Mouse (Mus musculus) intestine, embryonic 14.5 days (tissue): ENCODE data around the gene Hist2h2ab. TPM values are rescaled to one million over a fixed set of nuclear protein-coding genes. Genes with fewer than 3 reads are reported as not detected.
"Not testable (repeated sequence)": the region's sequence is repeated elsewhere in the genome, so short reads cannot be mapped to it uniquely, and the experiment has no call there.

Source experiments
- ATAC-seq: fragments of 200-750 bp; cut with Nextera tagmentation; replicated peaks from 2 replicates; pipeline ENCODE4 v1.8.0; 2017; ENCODE audit warnings: low read depth, moderate number of reproducible peaks, moderate TSS enrichment, moderate library complexity; ENCODE audit not compliant: low FRiP score, low TSS enrichment
- DNase-seq: peaks from one replicate; pipeline ENCODE4 v3.0.0-alpha.2; 2018; ENCODE audit warnings: low spot score
- H3K27ac ChIP-seq: fragments of 300-500 bp; sonication (generic); 2 replicates; pipeline ENCODE4 v1.5.1; 2014; ENCODE audit warnings: low read depth, mild to moderate bottlenecking, control low read depth
- H3K27me3 ChIP-seq: fragments of 300-500 bp; sonication (generic); replicated peaks from 2 replicates; pipeline ENCODE4 v1.6.1; 2014; ENCODE audit warnings: low read length, control low read depth; ENCODE audit not compliant: control insufficient read depth, insufficient read depth
- H3K36me3 ChIP-seq: fragments of 300-500 bp; sonication (generic); 2 replicates; pipeline ENCODE4 v1.6.1; 2014; ENCODE audit warnings: low read length, control low read depth; ENCODE audit not compliant: control insufficient read depth, insufficient read depth
- H3K4me1 ChIP-seq: fragments of 300-500 bp; sonication (generic); replicated peaks from 2 replicates; pipeline ENCODE4 v1.6.1; 2014; ENCODE audit warnings: low read length, control low read depth, mixed read lengths; ENCODE audit not compliant: control insufficient read depth, insufficient read depth
- H3K4me2 ChIP-seq: fragments of 300-500 bp; sonication (generic); 2 replicates; pipeline ENCODE4 v1.6.1; 2014; ENCODE audit warnings: low read length
- H3K4me3 ChIP-seq: fragments of 300-500 bp; sonication (generic); 2 replicates; pipeline ENCODE4 v1.5.1; 2014; ENCODE audit warnings: low read depth, low read length, control low read depth, mixed read lengths
- H3K9ac ChIP-seq: fragments of 300-500 bp; sonication (generic); 2 replicates; pipeline ENCODE4 v1.6.1; 2014; ENCODE audit warnings: mild to moderate bottlenecking, low read length
- H3K9me3 ChIP-seq: fragments of 300-500 bp; sonication (generic); 2 replicates; pipeline ENCODE4 v1.6.1; 2016; ENCODE audit warnings: low read length, control low read depth; ENCODE audit not compliant: control insufficient read depth
- WGBS: fragments of 180-500 bp; shearing (Covaris S2); extraction: QIAGEN DNeasy Blood & Tissue Kit; methylation state at CpG from one replicate; pipeline ENCODE4 v1.1.7; 2014; 5-methylcytosine and 5-hydroxymethylcytosine counted together
- polyA plus RNA-seq: library from polyadenylated mRNA; unstranded; fragments of >200 nt; fragmentation: Nextera tagmentation; extraction: Ambion mirVana; gene quantifications from 2 replicates; pipeline ENCODE4 v1.2.1, GENCODE M21; 2014

The Hist2h2ab gene
- 0.74 and 1.3 TPM in 2 replicates for polyA plus RNA-seq

- Histone ChIP-seq H3K4me2 (peak within 1 kb of the TSS; percentile 59), H3K9ac (peak within 1 kb of the TSS; percentile 97), H3K36me3 (no peaks in the 10 kb centered on the region), H3K9me3 (no peaks in the 10 kb centered on the region), H3K4me3 (peak within 1 kb of the TSS; percentile 69), H3K4me1 (peaks cover 12% of the 10 kb centered on the region; the same call in 1 of the 2 replicates), H3K27me3 (no peaks in the 10 kb centered on the region), H3K27ac (peak within 1 kb of the TSS; percentile 98)
- DNase-seq (no peak), ATAC-seq (peak; percentile 88)
- under 1% methylated on average over 37 of the region's 37 CpGs for WGBS
These were observed at the start of gene Hist2h2ab, which contains the start of gene Bola1 for GRCm38 (mm10) chr3:96219661-96220130. Hist2h2ab (plus strand) TSS chr3:96219865. Bola1 (minus strand) TSS chr3:96219709.

- H3K4me1 ChIP-seq = peaks cover 18% of the 10 kb centered on the region
- H3K9ac ChIP-seq = no peak overlapping the region
- H3K4me3 ChIP-seq = no peak overlapping the region
- peaks cover 42% of the 10 kb centered on the region for H3K36me3 ChIP-seq
- H3K9me3 ChIP-seq = no peaks in the 10 kb centered on the region
- no peak overlapping the region for H3K4me2 ChIP-seq
- ATAC-seq = no peak
- no peak for DNase-seq
- 0 out of 2 replicates have a peak overlapping the region, but pooled peaks have one; percentile 5 for H3K27ac ChIP-seq
- H3K27me3 ChIP-seq = no peaks in the 10 kb centered on the region
- WGBS = 89% methylated on average over 4 of the region's 4 CpGs
These were observed 49.4 kb upstream of the Hist2h2ab start for GRCm38 (mm10) chr3:96170276-96170675.

- ATAC-seq = no peak
- Histone ChIP-seq H3K27me3 (no peaks in the 10 kb centered on the region), H3K4me1 (peaks cover 18% of the 10 kb centered on the region), H3K9me3 (no peaks in the 10 kb centered on the region), H3K36me3 (peaks cover 49% of the 10 kb centered on the region), H3K9ac (peak overlapping the region; percentile 96), H3K4me2 (peak overlapping the region; percentile 97), H3K4me3 (peak overlapping the region; percentile 99), H3K27ac (peak overlapping the region; percentile 99)
- no peak for DNase-seq
- 58% methylated on average over 10 of the region's 10 CpGs for WGBS
These were observed 48.6 kb upstream of the Hist2h2ab start for GRCm38 (mm10) chr3:96170976-96171545.

GRCm38 (mm10) chr3:96171583-96172196 lies 48.0 kb upstream of the Hist2h2ab start:
- peak overlapping the region; percentile 97 for H3K4me2 ChIP-seq
- DNase-seq = no peak
- H3K9me3 ChIP-seq = no peaks in the 10 kb centered on the region
- H3K27me3 ChIP-seq = no peaks in the 10 kb centered on the region
- peak overlapping the region; percentile 99 for H3K27ac ChIP-seq
- 17% methylated on average over 18 of the region's 18 CpGs for WGBS
- H3K9ac ChIP-seq = peak overlapping the region; percentile 96
- ATAC-seq = peak; percentile 14; the same call in 1 of the 2 replicates
- H3K36me3 ChIP-seq = peaks cover 55% of the 10 kb centered on the region
- H3K4me3 ChIP-seq = peak overlapping the region; percentile 99
- peaks cover 18% of the 10 kb centered on the region for H3K4me1 ChIP-seq

- Histone ChIP-seq H3K4me1 (peaks cover 18% of the 10 kb centered on the region), H3K4me3 (peak within 1 kb of the TSS; percentile 99), H3K36me3 (peaks cover 60% of the 10 kb centered on the region), H3K9me3 (no peaks in the 10 kb centered on the region), H3K27me3 (no peaks in the 10 kb centered on the region), H3K4me2 (peak within 1 kb of the TSS; percentile 97), H3K9ac (peak within 1 kb of the TSS; percentile 96), H3K27ac (peak within 1 kb of the TSS; percentile 99)
- ATAC-seq (peak; percentile 91), DNase-seq (peak; percentile 96)
- under 1% methylated on average over 56 of the region's 58 CpGs for WGBS
These were observed 47.2 kb upstream of the Hist2h2ab start, which contains the start of gene Sf3b4 for GRCm38 (mm10) chr3:96172197-96173178. Sf3b4 (plus strand) TSS chr3:96172332.

- H3K4me1 ChIP-seq = peaks cover 18% of the 10 kb centered on the region
- peak overlapping the region; percentile 99 for H3K4me3 ChIP-seq
- H3K27me3 ChIP-seq = no peaks in the 10 kb centered on the region
- H3K4me2 ChIP-seq = peak overlapping the region; percentile 97
- H3K27ac ChIP-seq = no peak overlapping the region
- peaks cover 60% of the 10 kb centered on the region for H3K36me3 ChIP-seq
- DNase-seq = no peak
- H3K9ac ChIP-seq = peak overlapping the region; percentile 96
- 39% methylated on average over 7 of the region's 7 CpGs for WGBS
- no peaks in the 10 kb centered on the region for H3K9me3 ChIP-seq
- ATAC-seq = no peak
These were observed 46.5 kb upstream of the Hist2h2ab start for GRCm38 (mm10) chr3:96173185-96173584.

- H3K27me3 ChIP-seq, DNase-seq, H3K9me3 ChIP-seq, H3K27ac ChIP-seq, H3K9ac ChIP-seq, H3K4me2 ChIP-seq, H3K4me3 ChIP-seq, ATAC-seq: not testable (repeated sequence)
- WGBS = 89% methylated on average over 4 of the region's 4 CpGs
- peaks cover 18% of the 10 kb centered on the region for H3K4me1 ChIP-seq
- H3K36me3 ChIP-seq = peaks cover 60% of the 10 kb centered on the region
These were observed 45.6 kb upstream of the Hist2h2ab start for GRCm38 (mm10) chr3:96174042-96174441.

- no peak for ATAC-seq
- H3K36me3 ChIP-seq = peaks cover 51% of the 10 kb centered on the region
These were observed 44.4 kb upstream of the Hist2h2ab start for GRCm38 (mm10) chr3:96175251-96175650.

More at GRCm38 (mm10) chr3:96175251-96175650, 44.4 kb upstream of the Hist2h2ab start:
- H3K4me3 ChIP-seq = no peak overlapping the region
- H3K9ac ChIP-seq = no peak overlapping the region
- peaks cover 18% of the 10 kb centered on the region for H3K4me1 ChIP-seq
- H3K27ac ChIP-seq = no peak overlapping the region
- H3K4me2 ChIP-seq = no peak overlapping the region
- no peaks in the 10 kb centered on the region for H3K9me3 ChIP-seq
- DNase-seq = no peak
- 94% methylated on average over 6 of the region's 6 CpGs for WGBS
- no peaks in the 10 kb centered on the region for H3K27me3 ChIP-seq
